Mouse (Mus musculus) midbrain, embryonic 10.5 days (tissue): ENCODE data around the gene Cdkl4. TPM values are rescaled to one million over a fixed set of nuclear protein-coding genes. Genes with fewer than 3 reads are reported as not detected.

ENCODE experiments used
- DNase-seq: peaks from one replicate; pipeline ENCODE4 v3.0.0-alpha.2; 2017; ENCODE audit warnings: low spot score
- H3K27ac ChIP-seq: fragments of 300-500 bp; sonication (generic); replicated peaks from 2 replicates; pipeline ENCODE4 v1.5.1; 2016; ENCODE audit warnings: mild to moderate bottlenecking
- H3K27me3 ChIP-seq: fragments of 300-500 bp; sonication (generic); 2 replicates; pipeline ENCODE4 v1.6.1; 2016; ENCODE audit warnings: low read depth, mild to moderate bottlenecking; ENCODE audit not compliant: poor library complexity, severe bottlenecking
- H3K36me3 ChIP-seq: fragments of 300-500 bp; sonication (generic); 2 replicates; pipeline ENCODE4 v1.6.1; 2016; ENCODE audit warnings: mild to moderate bottlenecking, moderate library complexity
- H3K4me1 ChIP-seq: fragments of 300-500 bp; sonication (generic); 2 replicates; pipeline ENCODE4 v1.6.1; 2016
- H3K4me3 ChIP-seq: fragments of 300-500 bp; sonication (generic); 2 replicates; pipeline ENCODE4 v1.5.1; 2016; ENCODE audit warnings: mild to moderate bottlenecking, moderate library complexity
- H3K9me3 ChIP-seq: fragments of 300-500 bp; sonication (generic); replicated peaks from 2 replicates; pipeline ENCODE4 v1.6.1; 2016; ENCODE audit warnings: mild to moderate bottlenecking
- WGBS: fragments of 180-500 bp; shearing (Covaris S2); methylation state at CpG from one replicate; pipeline ENCODE4 v1.1.7; 2016; 5-methylcytosine and 5-hydroxymethylcytosine counted together
- polyA plus RNA-seq: library from polyadenylated mRNA; unstranded; fragments of >200 nt; fragmentation: Nextera tagmentation; extraction: Ambion mirVana; gene quantifications from 2 replicates; pipeline ENCODE4 v1.2.1, GENCODE M21; 2016

The Cdkl4 gene
- 1.8 and 2.0 TPM in 2 replicates for polyA plus RNA-seq

DNA sequence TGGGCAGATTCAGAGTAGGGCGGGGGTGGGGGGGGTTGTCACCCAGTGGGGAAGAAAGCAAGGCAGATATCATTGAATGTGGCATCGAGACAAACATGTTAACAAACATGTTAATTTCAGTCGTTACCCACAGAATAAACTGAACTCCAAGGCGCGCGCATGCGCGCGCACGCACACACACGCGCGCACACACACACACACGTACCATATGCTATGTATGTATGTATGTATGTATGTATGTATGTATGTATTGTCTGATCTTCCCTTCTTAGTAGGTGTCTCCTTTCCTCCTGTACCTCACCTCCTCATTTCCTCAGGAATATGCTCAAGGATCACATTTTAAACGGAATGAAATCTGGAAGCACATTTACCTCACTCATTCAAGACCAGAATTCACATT lies at the start of gene Cdkl4:
Cdkl4 (minus strand) TSS at position 175 of the 400 bp plus-strand sequence.
- Histone ChIP-seq H3K9me3 (no peaks in the 10 kb centered on the region), H3K27me3 (no peaks in the 10 kb centered on the region; the same call in 1 of the 2 replicates), H3K36me3 (peaks cover 23% of the 10 kb centered on the region), H3K4me3 (peak within 1 kb of the TSS; percentile 62), H3K4me1 (peaks cover 17% of the 10 kb centered on the region), H3K27ac (peak within 1 kb of the TSS; percentile 73)
- WGBS: 67% methylated on average over 15 of the region's 15 CpGs
- DNase-seq: no peak

DNA sequence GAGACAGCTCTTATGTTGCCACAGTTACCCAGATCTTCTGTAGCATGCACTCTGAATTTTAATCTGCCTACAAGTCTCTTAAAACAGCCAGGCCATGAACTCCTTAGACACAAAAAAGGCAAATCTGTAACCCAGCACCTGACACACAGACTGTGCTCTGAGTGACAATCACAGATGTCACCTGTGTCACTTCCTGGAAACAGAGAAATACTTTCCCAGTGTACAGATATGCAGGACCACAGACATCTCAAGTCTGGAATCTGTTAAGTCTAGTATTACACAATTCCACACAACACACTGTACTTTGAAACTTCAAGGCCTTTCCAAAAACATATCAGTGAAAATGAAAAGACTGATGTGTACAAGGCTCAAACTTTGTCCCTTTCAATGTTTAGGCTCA lies 47.4 kb upstream of the Cdkl4 start:
- DNase-seq: no peak
- Histone ChIP-seq H3K4me3 (no peak overlapping the region), H3K27ac (no peak overlapping the region), H3K27me3 (no peaks in the 10 kb centered on the region), H3K9me3 (no peaks in the 10 kb centered on the region), H3K4me1 (no peaks in the 10 kb centered on the region), H3K36me3 (no peaks in the 10 kb centered on the region)

DNA sequence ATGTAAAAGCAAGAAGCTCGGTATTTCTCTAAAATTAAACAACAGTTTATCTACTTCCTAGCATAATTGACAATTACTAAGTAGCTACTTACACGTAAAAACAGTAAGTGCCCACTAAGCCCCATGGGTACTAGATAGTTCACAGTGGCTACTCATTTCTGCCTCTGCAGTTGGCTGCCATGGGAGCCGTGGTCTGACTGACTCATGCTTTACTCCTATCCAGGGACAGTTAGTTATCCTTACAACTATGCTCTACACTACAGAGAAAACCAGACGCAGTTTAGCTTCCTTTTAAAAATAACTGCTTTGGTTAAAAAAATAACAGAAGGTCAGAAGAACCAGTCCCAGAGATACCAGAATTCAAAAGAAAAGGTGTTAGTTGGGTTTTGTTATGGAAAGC lies 44.1 kb upstream of the Cdkl4 start:
- H3K4me3 ChIP-seq: no peak overlapping the region
- no peaks in the 10 kb centered on the region for H3K4me1 ChIP-seq
- no peaks in the 10 kb centered on the region for H3K27me3 ChIP-seq
- no peaks in the 10 kb centered on the region for H3K9me3 ChIP-seq
- 89% methylated on average over 4 of the region's 4 CpGs for WGBS
- DNase-seq: no peak
- no peak overlapping the region for H3K27ac ChIP-seq
- H3K36me3 ChIP-seq: peaks cover 20% of the 10 kb centered on the region

DNA sequence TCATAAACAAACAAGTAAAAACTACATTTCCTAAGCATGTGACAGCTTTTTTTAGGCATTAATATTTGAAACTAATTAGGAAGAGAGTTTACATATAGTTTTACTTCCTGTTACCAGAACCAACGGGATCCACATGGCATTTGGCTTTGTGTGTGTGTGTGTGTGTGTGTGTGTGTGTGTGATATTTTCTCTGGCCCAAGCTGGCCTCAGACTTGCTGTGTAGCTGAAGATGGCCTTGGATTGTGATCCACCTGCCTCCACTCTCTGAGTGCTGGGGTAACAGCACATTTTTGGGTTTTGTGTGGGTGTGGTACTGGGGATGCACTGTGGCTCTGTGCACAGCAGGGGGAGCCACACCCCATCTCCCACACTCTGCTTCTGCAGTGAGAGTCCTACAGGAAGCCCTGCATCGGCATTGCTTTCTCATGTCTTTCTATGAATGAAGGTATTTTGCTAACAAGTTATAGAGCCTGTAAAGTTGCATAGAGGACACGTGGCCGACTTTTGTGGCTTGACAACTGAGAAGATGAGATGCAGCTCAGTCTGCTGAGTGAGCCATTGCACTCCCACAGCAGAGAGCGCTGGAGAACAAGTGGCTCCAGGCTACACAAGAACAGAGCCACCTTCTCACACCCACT lies 43.3 kb upstream of the Cdkl4 start:
- WGBS: 80% methylated on average over 5 of the region's 5 CpGs
- DNase-seq: peak; percentile 47

DNA sequence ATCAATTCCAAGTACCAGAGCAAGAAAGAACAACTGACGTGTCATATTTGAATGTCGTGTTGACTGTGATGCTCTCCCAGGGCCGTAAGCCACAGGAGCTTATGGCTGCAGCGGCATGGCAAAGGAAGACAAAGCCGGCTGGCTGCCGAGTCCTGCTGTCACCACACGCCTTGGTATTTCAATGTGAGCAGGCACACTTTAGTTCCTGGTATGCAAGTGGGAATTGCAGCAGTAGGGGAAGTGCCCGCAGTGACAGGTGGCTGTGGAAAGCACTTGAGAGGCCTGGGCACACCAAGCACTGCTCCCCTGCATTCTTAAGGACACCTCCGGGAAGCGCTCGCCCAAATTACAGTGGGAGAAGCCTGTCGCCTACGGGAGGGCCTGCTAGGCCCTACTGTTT lies 41.9 kb upstream of the Cdkl4 start:
- no peaks in the 10 kb centered on the region for H3K9me3 ChIP-seq
- peaks cover 33% of the 10 kb centered on the region for H3K36me3 ChIP-seq
- no peak overlapping the region for H3K4me3 ChIP-seq
- WGBS: 90% methylated on average over 13 of the region's 13 CpGs
- H3K27ac ChIP-seq: no peak overlapping the region
- DNase-seq: no peak
- no peaks in the 10 kb centered on the region for H3K4me1 ChIP-seq
- no peaks in the 10 kb centered on the region for H3K27me3 ChIP-seq

More for the DNA sequence above, 43.3 kb upstream of the Cdkl4 start:
- H3K27ac ChIP-seq: no peak overlapping the region
- no peaks in the 10 kb centered on the region for H3K27me3 ChIP-seq
- H3K36me3 ChIP-seq: peaks cover 20% of the 10 kb centered on the region
- no peaks in the 10 kb centered on the region for H3K9me3 ChIP-seq
- H3K4me3 ChIP-seq: no peak overlapping the region
- H3K4me1 ChIP-seq: no peaks in the 10 kb centered on the region

DNA sequence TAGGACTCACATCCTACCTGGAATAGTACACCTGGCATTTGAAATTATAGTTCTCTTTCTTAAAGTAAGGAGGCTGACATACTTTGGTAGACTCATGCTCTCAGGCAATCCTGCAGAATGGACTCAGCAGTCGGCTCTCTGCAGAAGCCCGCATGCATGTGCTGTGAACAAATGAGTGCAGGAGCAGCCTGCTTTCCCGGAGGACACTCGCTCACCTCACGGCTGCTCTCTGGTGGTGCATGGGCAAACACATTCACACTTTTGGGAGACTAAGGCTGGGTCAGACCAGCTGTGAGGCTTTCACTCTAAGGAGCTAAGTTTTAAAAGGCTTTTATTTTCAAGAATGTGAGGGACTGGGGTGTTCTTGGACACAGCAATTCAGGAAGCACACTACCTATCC lies 41.3 kb upstream of the Cdkl4 start:
- 82% methylated on average over 5 of the region's 5 CpGs for WGBS
- H3K27ac ChIP-seq: no peak overlapping the region
- H3K36me3 ChIP-seq: peaks cover 39% of the 10 kb centered on the region
- H3K9me3 ChIP-seq: no peaks in the 10 kb centered on the region
- H3K4me3 ChIP-seq: no peak overlapping the region
- H3K4me1 ChIP-seq: no peaks in the 10 kb centered on the region
- no peak for DNase-seq
- H3K27me3 ChIP-seq: no peaks in the 10 kb centered on the region

DNA sequence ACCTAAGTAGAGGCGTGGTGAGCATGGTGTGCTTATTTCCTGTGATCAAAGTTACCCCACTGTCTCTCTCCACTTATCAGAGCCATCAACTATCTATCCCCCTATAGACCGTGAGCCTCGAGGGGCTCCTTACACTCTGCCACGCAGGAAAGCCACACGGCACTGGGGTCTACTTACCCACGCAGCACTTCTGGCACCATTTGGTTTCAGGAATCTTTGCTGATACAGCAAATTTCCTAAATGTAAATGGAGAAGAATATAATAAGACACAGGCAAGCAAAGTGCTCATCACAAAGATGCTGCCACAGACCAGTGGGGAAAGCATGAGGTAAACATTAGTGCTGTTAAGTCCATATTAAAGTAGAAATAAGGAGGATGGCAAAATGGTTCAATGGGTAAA lies 26.2 kb upstream of the Cdkl4 start:
- no peaks in the 10 kb centered on the region for H3K4me1 ChIP-seq
- H3K36me3 ChIP-seq: peaks cover 93% of the 10 kb centered on the region
- peaks cover 8% of the 10 kb centered on the region; the same call in 1 of the 2 replicates for H3K9me3 ChIP-seq
- DNase-seq: no peak
- H3K4me3 ChIP-seq: no peak overlapping the region
- no peak overlapping the region for H3K27ac ChIP-seq
- no peaks in the 10 kb centered on the region for H3K27me3 ChIP-seq
- 96% methylated on average over 6 of the region's 6 CpGs for WGBS

DNA sequence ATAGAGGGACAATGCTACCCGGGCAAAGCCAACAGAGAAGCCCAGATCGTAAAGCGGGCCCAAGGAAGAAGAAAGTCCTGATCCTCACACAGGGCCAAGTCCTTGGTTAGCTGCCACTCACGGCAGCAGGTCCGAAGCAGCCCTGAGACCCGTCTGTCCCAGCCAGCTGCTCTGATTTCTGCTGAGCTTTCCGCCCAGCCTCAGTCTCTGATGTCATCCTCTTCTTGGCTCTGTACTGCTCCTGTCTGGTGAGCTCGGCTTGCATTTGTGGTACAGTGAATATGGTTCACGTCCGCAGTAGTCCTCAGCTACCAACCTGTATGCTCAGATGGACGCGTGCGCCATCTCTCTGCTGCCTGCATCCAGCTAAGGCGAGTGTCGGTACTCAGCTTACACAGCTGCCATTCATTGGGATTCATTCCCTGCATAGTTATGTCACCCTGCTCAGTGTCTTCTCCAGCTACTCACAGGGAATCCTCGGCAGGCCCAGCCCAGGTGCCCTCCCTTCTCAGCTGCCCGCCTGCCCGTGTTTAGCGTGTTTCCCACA lies 25.5 kb upstream of the Cdkl4 start:
- no peak for DNase-seq
- Histone ChIP-seq H3K36me3 (peaks cover 87% of the 10 kb centered on the region), H3K4me3 (no peak overlapping the region), H3K27me3 (no peaks in the 10 kb centered on the region), H3K4me1 (no peaks in the 10 kb centered on the region), H3K27ac (no peak overlapping the region), H3K9me3 (0 out of 2 replicates have a peak, but pooled peaks cover 4% of the 10 kb centered on the region)
- 94% methylated on average over 19 of the region's 19 CpGs for WGBS

DNA sequence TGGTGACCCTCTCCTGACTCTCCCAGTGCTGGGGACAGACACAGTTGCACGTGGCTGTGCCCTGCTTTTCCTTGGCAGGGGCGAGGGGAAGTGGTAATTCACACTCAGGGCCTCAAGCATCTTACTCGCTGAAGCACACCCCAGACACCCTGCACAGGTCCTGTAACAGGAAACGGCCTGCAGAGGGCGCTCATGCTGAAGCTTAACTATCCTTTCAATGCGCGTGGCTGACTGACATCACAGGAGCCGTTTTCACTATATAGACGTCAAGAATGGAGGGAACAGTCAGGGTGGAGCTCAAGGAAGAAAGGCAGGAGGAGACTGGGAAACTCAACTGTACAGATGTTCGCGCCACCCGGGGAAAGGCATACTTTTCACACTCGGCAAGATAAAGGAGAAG lies 23.8 kb upstream of the Cdkl4 start:
- H3K27me3 ChIP-seq: no peaks in the 10 kb centered on the region
- H3K4me1 ChIP-seq: no peaks in the 10 kb centered on the region
- 0 out of 2 replicates have a peak, but pooled peaks cover 4% of the 10 kb centered on the region for H3K9me3 ChIP-seq
- H3K4me3 ChIP-seq: no peak overlapping the region
- H3K27ac ChIP-seq: no peak overlapping the region
- peaks cover 86% of the 10 kb centered on the region for H3K36me3 ChIP-seq
- peak; percentile 48 for DNase-seq
- WGBS: 64% methylated on average over 13 of the region's 13 CpGs

DNA sequence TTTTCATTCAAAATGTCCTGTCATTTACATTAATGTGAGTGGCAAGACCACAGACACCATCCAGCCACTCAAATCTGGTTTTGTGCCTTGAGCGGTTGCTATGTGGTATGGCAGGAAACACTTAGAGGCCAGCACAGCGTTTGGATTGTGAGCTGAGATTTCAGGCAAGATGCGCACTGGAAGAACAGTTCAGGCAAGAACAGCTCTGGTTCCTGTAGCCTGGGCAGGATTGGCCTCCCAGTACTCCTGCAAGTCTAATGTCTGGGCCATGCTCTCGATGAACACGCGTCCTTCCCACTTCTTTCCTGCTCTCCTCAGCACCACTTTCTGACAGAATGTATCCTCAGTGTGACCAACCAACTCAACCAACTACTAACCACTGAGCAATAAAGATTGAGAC lies 5.4 kb upstream of the Cdkl4 start:
- 96% methylated on average over 6 of the region's 6 CpGs for WGBS
- H3K36me3 ChIP-seq: peaks cover 72% of the 10 kb centered on the region
- H3K4me3 ChIP-seq: no peak overlapping the region
- DNase-seq: no peak
- H3K4me1 ChIP-seq: no peaks in the 10 kb centered on the region
- H3K9me3 ChIP-seq: no peaks in the 10 kb centered on the region
- no peaks in the 10 kb centered on the region for H3K27me3 ChIP-seq
- no peak overlapping the region for H3K27ac ChIP-seq

DNA sequence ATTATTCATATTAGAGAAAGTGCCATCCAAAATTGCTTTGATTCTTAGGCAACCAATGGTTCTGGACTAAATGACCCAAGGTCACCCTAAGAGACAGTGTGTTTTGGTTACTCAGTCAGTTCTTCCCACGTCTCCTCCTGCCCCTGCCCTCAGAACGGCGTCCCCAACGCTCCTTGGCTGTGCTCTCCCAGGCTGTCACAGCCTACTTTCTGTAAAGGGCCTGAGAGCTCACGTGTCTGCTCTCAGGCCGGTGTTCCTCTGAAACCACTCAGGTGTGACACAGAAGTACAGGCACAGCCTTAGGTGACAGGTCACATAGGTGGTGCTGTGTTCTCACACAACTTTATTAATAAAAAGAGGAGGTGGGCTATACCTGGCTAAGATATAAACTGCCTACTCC lies 2.3 kb upstream of the Cdkl4 start:
- WGBS: 83% methylated on average over 6 of the region's 6 CpGs
- Histone ChIP-seq H3K4me1 (peaks cover 13% of the 10 kb centered on the region), H3K9me3 (no peaks in the 10 kb centered on the region), H3K36me3 (peaks cover 46% of the 10 kb centered on the region), H3K27me3 (no peaks in the 10 kb centered on the region; the same call in 1 of the 2 replicates), H3K4me3 (no peak overlapping the region), H3K27ac (no peak overlapping the region)
- no peak for DNase-seq

DNA sequence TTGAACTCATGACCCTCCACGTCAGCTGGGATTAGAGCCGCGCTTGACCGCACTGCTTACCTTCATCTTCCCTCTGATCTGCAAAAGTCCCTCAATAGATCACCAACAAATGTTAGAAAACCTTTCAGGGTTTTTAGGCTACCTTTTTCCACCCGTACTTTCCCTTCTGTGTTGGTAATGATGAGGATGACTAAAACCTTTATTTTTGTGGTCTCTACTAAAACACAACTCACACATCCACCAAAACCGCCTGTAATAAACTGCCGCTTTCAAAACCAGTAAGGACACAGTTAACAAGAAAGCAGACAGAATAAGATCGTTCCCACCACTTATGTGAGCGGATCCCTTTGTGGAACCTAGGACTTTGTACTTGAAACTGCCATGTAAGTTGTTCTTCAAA lies 1.5 kb upstream of the Cdkl4 start:
- Histone ChIP-seq H3K4me3 (no peak overlapping the region), H3K27me3 (no peaks in the 10 kb centered on the region; the same call in 1 of the 2 replicates), H3K27ac (no peak overlapping the region), H3K4me1 (peaks cover 13% of the 10 kb centered on the region), H3K36me3 (peaks cover 38% of the 10 kb centered on the region), H3K9me3 (no peaks in the 10 kb centered on the region)
- DNase-seq: no peak
- WGBS: 91% methylated on average over 9 of the region's 9 CpGs

DNA sequence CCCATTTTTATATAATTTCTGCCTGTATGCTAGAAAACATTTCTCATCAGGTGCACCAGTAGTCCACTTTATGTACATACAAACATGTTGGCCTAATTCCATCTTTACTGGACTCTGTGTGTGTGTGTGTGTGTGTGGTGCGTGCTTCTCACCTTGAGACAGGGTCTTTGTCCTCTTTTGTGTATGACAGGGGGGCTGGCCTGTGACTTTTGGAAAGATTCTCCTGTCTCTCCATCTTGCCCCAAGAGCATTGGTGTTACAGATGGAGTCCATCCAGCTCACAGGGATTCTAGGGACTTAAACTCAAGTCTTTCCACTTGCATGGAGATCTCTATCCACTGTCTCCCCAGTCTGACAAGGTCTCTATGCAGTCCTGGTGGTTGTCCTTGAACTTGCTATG lies 428 bp upstream of the Cdkl4 start:
- H3K9me3 ChIP-seq: no peaks in the 10 kb centered on the region
- peaks cover 27% of the 10 kb centered on the region for H3K36me3 ChIP-seq
- no peak for DNase-seq
- H3K4me1 ChIP-seq: peaks cover 14% of the 10 kb centered on the region
- H3K27ac ChIP-seq: no peak overlapping the region
- WGBS: 100% methylated on average over 1 of the region's 1 CpGs
- H3K27me3 ChIP-seq: no peaks in the 10 kb centered on the region; the same call in 1 of the 2 replicates
- H3K4me3 ChIP-seq: no peak overlapping the region
